Mouse (Mus musculus) heart, postnatal 0 days (tissue): ENCODE results near the gene Sgms1. TPM values are rescaled to one million over a fixed set of nuclear protein-coding genes. Genes with fewer than 3 reads are reported as not detected.

Experiments used
- ATAC-seq: fragments of 200-750 bp; cut with Nextera tagmentation; 2 replicates; pipeline ENCODE4 v1.8.0; 2017; ENCODE audit warnings: low read depth, moderate number of reproducible peaks, moderate library complexity; ENCODE audit not compliant: insufficient read depth
- DNase-seq: peaks from one replicate; pipeline ENCODE4 v3.0.0-alpha.2; 2016; ENCODE audit warnings: low spot score
- H3K27ac ChIP-seq: fragments of 300-500 bp; sonication (generic); 2 replicates; pipeline ENCODE4 v1.5.1; 2014; ENCODE audit warnings: low read depth, mild to moderate bottlenecking
- H3K27me3 ChIP-seq: fragments of 300-500 bp; sonication (generic); 2 replicates; pipeline ENCODE4 v1.6.1; 2014; ENCODE audit warnings: low read length, mixed read lengths; ENCODE audit not compliant: control insufficient read depth, insufficient read depth
- H3K36me3 ChIP-seq: fragments of 300-500 bp; sonication (generic); replicated peaks from 2 replicates; pipeline ENCODE4 v1.6.1; 2014; ENCODE audit warnings: low read length, mixed read lengths; ENCODE audit not compliant: control insufficient read depth, insufficient read depth
- H3K4me1 ChIP-seq: fragments of 300-500 bp; sonication (generic); 2 replicates; pipeline ENCODE4 v1.6.1; 2014; ENCODE audit warnings: antibody characterized with exemption; ENCODE audit not compliant: control insufficient read depth, insufficient read depth
- H3K4me2 ChIP-seq: fragments of 300-500 bp; sonication (generic); 2 replicates; pipeline ENCODE4 v1.6.1; 2014; ENCODE audit warnings: low read depth, mild to moderate bottlenecking, low read length, moderate library complexity
- H3K4me3 ChIP-seq: fragments of 300-500 bp; sonication (generic); 2 replicates; pipeline ENCODE4 v1.5.1; 2014; ENCODE audit warnings: low read depth, low read length
- H3K9ac ChIP-seq: fragments of 300-500 bp; sonication (generic); replicated peaks from 2 replicates; pipeline ENCODE4 v1.6.1; 2014; ENCODE audit warnings: low read depth, low read length, mixed read lengths
- H3K9me3 ChIP-seq: fragments of 300-500 bp; sonication (generic); replicated peaks from 2 replicates; pipeline ENCODE4 v1.6.1; 2016; ENCODE audit warnings: low read length; ENCODE audit not compliant: control insufficient read depth
- CTCF ChIP-seq: IDR thresholded peaks from 2 replicates; pipeline ENCODE4 v1.5.1; 2016; ENCODE audit warnings: antibody characterized with exemption, control low read depth, low read depth
- EP300 ChIP-seq: IDR thresholded peaks from 2 replicates; pipeline ENCODE4 v1.6.1; 2016; ENCODE audit warnings: antibody characterized with exemption, low read depth
- WGBS: fragments of 180-500 bp; shearing (Covaris S2); extraction: QIAGEN DNeasy Blood & Tissue Kit; methylation state at CpG from one replicate; pipeline ENCODE4 v1.1.7; 2014; 5-methylcytosine and 5-hydroxymethylcytosine counted together
- polyA plus RNA-seq: library from polyadenylated mRNA; unstranded; fragments of >200 nt; fragmentation: Nextera tagmentation; extraction: Ambion mirVana; gene quantifications from 2 replicates; pipeline ENCODE4 v1.2.1, GENCODE M21; 2015
- total RNA-seq: library from RNA; depleted of rRNA; stranded (reverse); fragments of >200 nt; gene quantifications from 2 replicates; pipeline ENCODE4 v1.2.3, GENCODE M21; 2014; ENCODE audit warnings: low replicate concordance

The Sgms1 gene
- total and polyA plus RNA-seq, 2 experiments from 2014 or later = 29.4 to 52.0 TPM

DNA sequence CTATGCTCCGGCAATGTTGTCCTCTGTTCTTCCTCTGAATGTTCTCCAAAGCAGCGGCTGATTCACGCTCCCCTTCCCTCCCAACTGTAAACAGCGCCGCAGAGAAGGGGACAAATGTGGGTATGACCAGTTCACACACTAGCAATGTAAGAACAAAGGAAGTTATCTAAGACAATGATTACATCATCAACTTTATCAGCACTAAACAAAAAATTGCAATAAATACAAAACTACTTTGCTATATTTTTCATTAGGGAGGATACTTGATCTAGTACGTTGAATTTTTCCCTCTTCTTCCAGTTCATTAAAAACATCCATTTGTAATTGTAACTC, 119.7 kb downstream of the Sgms1 start:
- Histone ChIP-seq H3K4me3 (no peak overlapping the region), H3K9me3 (no peaks in the 10 kb centered on the region), H3K4me2 (no peak overlapping the region), H3K27ac (peak overlapping the region; percentile 48), H3K4me1 (peaks cover 21% of the 10 kb centered on the region), H3K27me3 (no peaks in the 10 kb centered on the region), H3K36me3 (no peaks in the 10 kb centered on the region), H3K9ac (no peak overlapping the region)
- DNase-seq (no peak), ATAC-seq (no peak)
- 64% methylated on average over 6 of the region's 6 CpGs for WGBS
- TF ChIP-seq CTCF (no peak), EP300 (no peak)

DNA sequence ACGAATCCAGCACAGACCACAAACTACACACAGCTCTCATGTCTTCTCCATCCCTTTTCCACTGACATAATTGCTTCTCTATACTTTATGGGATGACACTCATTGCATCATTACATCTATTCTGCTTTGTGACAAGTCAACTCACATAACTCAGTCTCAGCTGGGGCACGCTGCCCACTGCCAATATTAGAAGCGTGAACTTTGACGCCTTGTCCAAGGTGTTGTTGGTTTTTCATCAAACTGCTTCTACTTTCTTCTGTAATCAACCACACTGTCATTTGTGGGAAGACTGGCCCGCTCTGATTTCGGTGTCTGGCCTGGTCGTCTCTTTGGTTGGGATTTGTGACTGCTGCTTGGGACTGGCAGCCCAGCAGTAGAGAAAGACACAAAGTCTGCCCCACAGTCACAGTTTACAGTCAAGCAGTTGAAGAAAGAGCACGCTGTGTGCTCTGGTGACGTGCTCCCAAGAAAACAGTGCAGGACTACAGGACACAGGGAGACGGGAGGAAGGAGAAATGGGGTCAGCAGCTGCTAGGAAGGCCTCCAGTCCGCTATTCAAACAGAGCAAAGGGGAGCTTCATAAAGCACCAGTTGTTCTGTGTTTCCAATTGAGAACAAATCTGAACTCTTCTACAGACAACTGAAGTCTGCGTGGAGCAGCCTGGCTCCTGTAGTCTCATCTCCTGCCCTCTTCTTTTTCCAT, 120.2 kb downstream of the Sgms1 start:
- Histone ChIP-seq H3K27me3 (no peaks in the 10 kb centered on the region), H3K9ac (no peak overlapping the region), H3K27ac (peak overlapping the region; percentile 48), H3K9me3 (no peaks in the 10 kb centered on the region), H3K4me3 (no peak overlapping the region), H3K36me3 (no peaks in the 10 kb centered on the region), H3K4me1 (peaks cover 21% of the 10 kb centered on the region), H3K4me2 (no peak overlapping the region)
- no peak for ATAC-seq
- DNase-seq = no peak
- WGBS = 75% methylated on average over 12 of the region's 12 CpGs
- TF ChIP-seq EP300 (no peak), CTCF (no peak)

GRCm38 (mm10) chr19:32268562-32268961, 121.0 kb downstream of the Sgms1 start:
- Histone ChIP-seq H3K36me3 (no peaks in the 10 kb centered on the region), H3K27me3 (no peaks in the 10 kb centered on the region), H3K9me3 (no peaks in the 10 kb centered on the region), H3K4me3 (no peak overlapping the region), H3K27ac (no peak overlapping the region), H3K4me2 (no peak overlapping the region), H3K4me1 (peaks cover 21% of the 10 kb centered on the region), H3K9ac (no peak overlapping the region)
- WGBS = 83% methylated on average over 9 of the region's 9 CpGs
- no peak for TF ChIP-seq CTCF
- no peak for TF ChIP-seq EP300
- DNase-seq (no peak), ATAC-seq (no peak)

DNA sequence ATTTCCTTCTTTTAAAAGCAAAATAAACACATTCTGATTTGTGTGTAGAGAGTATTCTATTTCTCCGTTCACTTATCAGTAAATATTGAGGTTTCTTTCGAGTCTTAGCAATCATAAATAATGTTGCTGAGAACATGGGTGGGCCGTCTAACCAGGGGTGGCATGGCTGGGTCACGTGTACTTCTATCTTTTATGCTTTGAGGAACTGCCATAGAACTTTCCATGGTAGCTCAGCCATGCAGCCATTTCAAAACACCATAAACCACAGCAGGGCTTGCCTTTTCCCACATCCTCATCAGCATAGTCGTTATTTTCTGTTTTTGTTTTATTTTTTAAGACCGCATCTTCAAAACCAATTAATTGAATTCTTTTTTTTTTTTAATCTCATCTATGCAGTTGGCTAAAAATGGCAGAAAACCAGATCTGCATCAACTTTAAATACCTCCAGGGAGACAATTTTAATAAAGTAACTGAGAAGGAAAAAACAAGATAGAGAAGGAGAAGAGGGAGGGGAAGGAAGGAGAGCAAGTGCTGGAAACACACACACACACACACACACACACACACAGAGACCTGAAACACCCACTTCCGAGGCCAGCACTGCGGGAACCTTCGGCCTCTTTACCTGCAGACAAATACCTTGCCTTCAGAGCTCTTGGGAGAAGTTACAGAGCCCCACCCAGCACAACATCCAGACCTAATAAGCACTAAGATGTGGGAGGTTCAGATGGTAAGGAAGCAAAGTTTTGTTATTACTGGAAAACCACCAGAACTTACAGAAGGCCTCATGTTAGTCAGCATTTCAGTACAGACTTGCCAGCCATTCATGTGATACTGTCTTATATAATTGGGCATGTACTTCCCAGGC, 122.9 kb downstream of the Sgms1 start:
- Histone ChIP-seq H3K9me3 (no peaks in the 10 kb centered on the region), H3K27me3 (no peaks in the 10 kb centered on the region), H3K27ac (no peak overlapping the region), H3K9ac (no peak overlapping the region), H3K4me2 (no peak overlapping the region), H3K4me1 (peaks cover 13% of the 10 kb centered on the region), H3K4me3 (no peak overlapping the region), H3K36me3 (no peaks in the 10 kb centered on the region)
- ATAC-seq (no peak), DNase-seq (peak; percentile 43)
- no peak for TF ChIP-seq CTCF
- TF ChIP-seq EP300 = no peak
- WGBS = 71% methylated on average over 9 of the region's 9 CpGs

DNA sequence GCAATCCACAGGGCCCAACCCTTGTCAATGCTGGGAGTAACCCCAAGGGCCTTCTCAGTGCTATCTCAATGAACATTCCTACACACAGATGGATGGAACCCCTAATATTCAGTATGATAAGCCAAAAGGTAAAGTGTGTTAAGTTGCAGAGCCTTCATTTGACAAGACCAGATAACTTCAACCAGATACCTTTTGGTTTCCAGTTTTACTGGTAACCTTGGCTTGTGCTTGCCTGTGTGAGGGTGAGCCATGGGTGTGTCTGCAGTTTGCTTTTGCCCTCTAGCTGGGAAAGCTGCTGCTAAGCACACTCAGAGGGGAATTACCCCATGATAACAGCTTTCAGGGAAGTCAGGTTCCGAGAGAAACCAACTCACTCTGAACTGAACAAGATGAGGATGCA, 125.8 kb downstream of the Sgms1 start:
- 69% methylated on average over 1 of the region's 1 CpGs for WGBS
- Histone ChIP-seq H3K9ac (no peak overlapping the region), H3K4me2 (no peak overlapping the region), H3K9me3 (no peaks in the 10 kb centered on the region), H3K4me1 (peaks cover 10% of the 10 kb centered on the region), H3K27ac (no peak overlapping the region), H3K27me3 (no peaks in the 10 kb centered on the region), H3K36me3 (no peaks in the 10 kb centered on the region), H3K4me3 (no peak overlapping the region)
- DNase-seq (no peak), ATAC-seq (no peak)
- no peak for TF ChIP-seq EP300
- TF ChIP-seq CTCF = no peak
